Mouse (Mus musculus): ENCODE measurements around the gene B3galnt2. TPM values are rescaled to one million over a fixed set of nuclear protein-coding genes. Genes with fewer than 3 reads are reported as not detected.

B3galnt2 gene
- total RNA-seq (2014; rRNA removed) (19.5 and 22.8 TPM in 2 replicates), polyA plus RNA-seq (2012; rRNA removed) (23.6 and 29.5 TPM in 2 replicates)

- Histone ChIP-seq H3K4me1 (ENCODE audit: control insufficient read depth, insufficient read depth, low read length) (peaks cover 11% of the 10 kb centered on the region), H3K4me3 (ENCODE audit: insufficient read depth, low read depth, low read length) (peak within 1 kb of the TSS; percentile 75), H3K36me3 (ENCODE audit: control insufficient read depth, insufficient read depth, low read length) (no peaks in the 10 kb centered on the region), H3K79me2 (ENCODE audit: control insufficient read depth, insufficient read depth, low read length) (no peaks in the 10 kb centered on the region; the same call in 1 of the 2 replicates), H3K27ac (replicated peaks; ENCODE audit: insufficient read depth, low read depth, low read length) (peak within 1 kb of the TSS; percentile 70), H3K9ac (ENCODE audit: low read depth, low read length) (peak within 1 kb of the TSS; percentile 81), H3K27me3 (ENCODE audit: control insufficient read depth, insufficient read depth, low read length) (no peaks in the 10 kb centered on the region)
- DNase-seq (ENCODE audit: extremely low read depth, low read depth, low spot score), result peak; percentile 99
- TF ChIP-seq POLR2A (IDR thresholded peaks at IDR 0.05; ENCODE audit: extremely low read depth, insufficient read depth, low read length) (peak; percentile 91), CTCF (IDR thresholded peaks at IDR 0.05; ENCODE audit: low read depth, low read length) (no peak)
- WGBS, result under 1% methylated on average over 78 of the region's 78 CpGs
Measured at GRCm38 (mm10) chr13:13953874-13954832, at the start of gene B3galnt2. Gene B3galnt2 (plus strand): TSS chr13:13954469.

GRCm38 (mm10) chr13:13911341-13911740, 42.9 kb upstream of the B3galnt2 start:
- Histone ChIP-seq H3K79me2 (ENCODE audit: control insufficient read depth, insufficient read depth, low read length) (no peaks in the 10 kb centered on the region), H3K9ac (ENCODE audit: low read depth, low read length) (no peak overlapping the region), H3K36me3 (ENCODE audit: control insufficient read depth, insufficient read depth, low read length) (no peaks in the 10 kb centered on the region), H3K4me3 (ENCODE audit: insufficient read depth, low read depth, low read length) (no peak overlapping the region), H3K4me1 (ENCODE audit: control insufficient read depth, insufficient read depth, low read length) (no peaks in the 10 kb centered on the region), H3K27ac (replicated peaks; ENCODE audit: insufficient read depth, low read depth, low read length) (no peak overlapping the region), H3K27me3 (ENCODE audit: control insufficient read depth, insufficient read depth, low read length) (no peaks in the 10 kb centered on the region)
- TF ChIP-seq CTCF (IDR thresholded peaks at IDR 0.05; ENCODE audit: low read depth, low read length) (no peak), POLR2A (IDR thresholded peaks at IDR 0.05; ENCODE audit: extremely low read depth, insufficient read depth, low read length) (no peak)
- 33% methylated on average over 2 of the region's 2 CpGs for WGBS
- no peak for DNase-seq (ENCODE audit: extremely low read depth, low read depth, low spot score)

- DNase-seq (ENCODE audit: extremely low read depth, low read depth, low spot score), result no peak
- Histone ChIP-seq H3K4me3 (ENCODE audit: insufficient read depth, low read depth, low read length) (no peak overlapping the region), H3K4me1 (ENCODE audit: control insufficient read depth, insufficient read depth, low read length) (peaks cover 3% of the 10 kb centered on the region), H3K27ac (replicated peaks; ENCODE audit: insufficient read depth, low read depth, low read length) (no peak overlapping the region), H3K9ac (ENCODE audit: low read depth, low read length) (no peak overlapping the region), H3K27me3 (ENCODE audit: control insufficient read depth, insufficient read depth, low read length) (no peaks in the 10 kb centered on the region), H3K79me2 (ENCODE audit: control insufficient read depth, insufficient read depth, low read length) (no peaks in the 10 kb centered on the region), H3K36me3 (ENCODE audit: control insufficient read depth, insufficient read depth, low read length) (no peaks in the 10 kb centered on the region)
- WGBS, result 66% methylated on average over 3 of the region's 3 CpGs
- TF ChIP-seq CTCF (IDR thresholded peaks at IDR 0.05; ENCODE audit: low read depth, low read length) (no peak), POLR2A (IDR thresholded peaks at IDR 0.05; ENCODE audit: extremely low read depth, insufficient read depth, low read length) (no peak)
Measured at GRCm38 (mm10) chr13:13919396-13919795, 34.9 kb upstream of the B3galnt2 start.

GRCm38 (mm10) chr13:13922526-13922925, 31.7 kb upstream of the B3galnt2 start:
- H3K27me3 ChIP-seq (ENCODE audit: control insufficient read depth, insufficient read depth, low read length), result no peaks in the 10 kb centered on the region
- no peak overlapping the region for H3K9ac ChIP-seq (ENCODE audit: low read depth, low read length)
- H3K4me3 ChIP-seq (ENCODE audit: insufficient read depth, low read depth, low read length), result no peak overlapping the region
- H3K27ac ChIP-seq (replicated peaks; ENCODE audit: insufficient read depth, low read depth, low read length), result no peak overlapping the region
- no peak for DNase-seq (ENCODE audit: extremely low read depth, low read depth, low spot score)
- H3K36me3 ChIP-seq (ENCODE audit: control insufficient read depth, insufficient read depth, low read length), result no peaks in the 10 kb centered on the region
- TF ChIP-seq POLR2A (IDR thresholded peaks at IDR 0.05; ENCODE audit: extremely low read depth, insufficient read depth, low read length) (no peak), CTCF (IDR thresholded peaks at IDR 0.05; ENCODE audit: low read depth, low read length) (no peak)
- peaks cover 3% of the 10 kb centered on the region for H3K4me1 ChIP-seq (ENCODE audit: control insufficient read depth, insufficient read depth, low read length)
- H3K79me2 ChIP-seq (ENCODE audit: control insufficient read depth, insufficient read depth, low read length), result no peaks in the 10 kb centered on the region

- Histone ChIP-seq H3K4me1 (ENCODE audit: control insufficient read depth, insufficient read depth, low read length) (no peaks in the 10 kb centered on the region), H3K36me3 (ENCODE audit: control insufficient read depth, insufficient read depth, low read length) (no peaks in the 10 kb centered on the region), H3K27ac (replicated peaks; ENCODE audit: insufficient read depth, low read depth, low read length) (no peak overlapping the region), H3K4me3 (ENCODE audit: insufficient read depth, low read depth, low read length) (no peak overlapping the region), H3K9ac (ENCODE audit: low read depth, low read length) (no peak overlapping the region), H3K27me3 (ENCODE audit: control insufficient read depth, insufficient read depth, low read length) (no peaks in the 10 kb centered on the region), H3K79me2 (ENCODE audit: control insufficient read depth, insufficient read depth, low read length) (no peaks in the 10 kb centered on the region)
- no peak for DNase-seq (ENCODE audit: extremely low read depth, low read depth, low spot score)
- 88% methylated on average over 2 of the region's 2 CpGs for WGBS
- TF ChIP-seq POLR2A (IDR thresholded peaks at IDR 0.05; ENCODE audit: extremely low read depth, insufficient read depth, low read length) (no peak), CTCF (IDR thresholded peaks at IDR 0.05; ENCODE audit: low read depth, low read length) (no peak)
Measured at GRCm38 (mm10) chr13:13929982-13930381, 24.3 kb upstream of the B3galnt2 start.

GRCm38 (mm10) chr13:13954931-13955330, 662 bp downstream of the B3galnt2 start:
- peak overlapping the region; percentile 75 for H3K4me3 ChIP-seq (ENCODE audit: insufficient read depth, low read depth, low read length)
- H3K27ac ChIP-seq (replicated peaks; ENCODE audit: insufficient read depth, low read depth, low read length), result peak overlapping the region; percentile 70
- TF ChIP-seq CTCF (IDR thresholded peaks at IDR 0.05; ENCODE audit: low read depth, low read length), result no peak
- TF ChIP-seq POLR2A (IDR thresholded peaks at IDR 0.05; ENCODE audit: extremely low read depth, insufficient read depth, low read length), result no peak
- DNase-seq (ENCODE audit: extremely low read depth, low read depth, low spot score), result peak; percentile 58
- H3K79me2 ChIP-seq (ENCODE audit: control insufficient read depth, insufficient read depth, low read length), result peaks cover 5% of the 10 kb centered on the region; the same call in 1 of the 2 replicates
- H3K27me3 ChIP-seq (ENCODE audit: control insufficient read depth, insufficient read depth, low read length), result no peaks in the 10 kb centered on the region
- H3K36me3 ChIP-seq (ENCODE audit: control insufficient read depth, insufficient read depth, low read length), result no peaks in the 10 kb centered on the region
- peak overlapping the region; percentile 81 for H3K9ac ChIP-seq (ENCODE audit: low read depth, low read length)
- under 1% methylated on average over 29 of the region's 29 CpGs for WGBS
- peaks cover 11% of the 10 kb centered on the region for H3K4me1 ChIP-seq (ENCODE audit: control insufficient read depth, insufficient read depth, low read length)
